Mouse (Mus musculus) R1 (cell line): Measurements from ENCODE around the gene Olfr661.
A peak's percentile ranks its signal among the peaks of the same experiment; 100 is the strongest.

ENCODE experiments used
- DNase-seq: peaks from one replicate; pipeline ENCODE4 v3.0.0-alpha.2; 2018; ENCODE audit warnings: low read depth, low spot score

Olfr661 gene

DNA sequence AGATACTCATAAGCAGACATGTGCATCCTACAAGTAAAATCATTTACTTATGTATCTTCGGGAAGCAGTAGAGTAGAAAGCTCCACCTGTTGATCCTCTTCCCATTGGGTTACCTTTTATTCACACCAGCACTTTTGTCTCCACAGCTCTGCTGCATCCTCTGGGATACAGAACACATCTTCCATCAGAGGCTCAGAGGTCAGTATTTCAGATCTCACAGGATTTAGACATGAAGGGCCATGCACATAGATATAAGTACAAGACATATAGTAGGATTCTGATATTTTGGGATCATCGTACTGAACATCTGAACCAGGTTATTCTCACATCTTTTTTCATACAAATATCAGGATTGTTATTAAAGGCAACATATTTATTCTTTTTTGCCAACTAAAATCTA lies at the start of gene Olfr661:
Olfr661 (plus strand) TSS at position 301 of the 400 bp plus-strand sequence.
- DNase-seq = no peak

DNA sequence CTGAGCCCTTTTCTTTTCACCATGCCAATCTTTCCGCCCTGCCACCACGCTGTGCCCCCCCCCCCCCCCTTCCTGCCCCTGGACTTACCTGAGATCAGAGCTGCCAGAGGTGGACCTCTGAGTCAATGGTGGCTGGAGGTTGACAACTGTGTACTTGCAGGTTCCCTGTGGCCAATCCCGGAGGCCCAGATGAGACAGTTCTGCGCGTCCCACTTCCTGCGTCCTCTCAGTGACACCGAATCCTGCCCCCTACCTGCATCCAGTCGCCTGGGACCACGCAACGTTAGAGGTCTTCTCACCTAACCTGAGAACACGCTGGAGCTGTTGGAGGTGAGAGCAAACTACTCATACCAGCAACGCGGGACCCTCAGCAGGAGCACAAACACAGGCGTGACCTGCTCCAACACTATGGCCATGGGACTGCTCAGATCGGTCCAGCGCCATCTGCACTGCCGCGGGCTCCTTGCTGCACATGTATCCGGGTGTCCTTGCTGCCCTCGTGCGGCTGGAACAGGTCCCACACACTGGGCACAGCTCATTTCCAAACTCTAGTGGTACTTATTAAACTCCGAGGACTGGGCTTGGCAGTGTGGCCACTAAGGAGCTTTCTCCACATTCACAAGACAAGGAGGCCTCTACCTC lies 39.3 kb upstream of the Olfr661 start, which contains the start of gene Olfr658:
Olfr658 (minus strand) TSS at position 465 of the 642 bp plus-strand sequence.
- DNase-seq = peak; percentile 48

DNA sequence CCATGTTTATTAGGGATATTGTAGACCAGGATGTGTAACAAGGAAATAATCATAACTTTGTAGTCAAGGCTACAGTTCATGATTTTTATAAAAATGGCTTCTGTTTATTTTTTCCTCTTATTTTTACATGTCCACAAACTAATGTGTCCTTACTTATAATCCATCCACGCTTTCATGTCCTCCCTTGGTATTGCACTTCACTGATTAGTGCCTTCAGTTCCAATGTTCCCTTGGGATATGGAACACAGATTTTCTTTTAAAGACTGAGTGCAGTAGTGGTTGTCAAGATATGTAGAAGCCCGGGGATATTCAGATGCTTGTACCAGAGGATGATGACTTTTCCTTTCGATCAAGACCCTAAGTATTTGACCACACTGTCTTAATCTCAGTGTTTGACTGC lies 19.8 kb upstream of the Olfr661 start, which contains the start of gene Olfr659:
Olfr659 (plus strand) TSS at position 301 of the 400 bp plus-strand sequence.
- no peak for DNase-seq
